Mouse (Mus musculus): ENCODE results near the gene Sugp2. TPM values are rescaled to one million over a fixed set of nuclear protein-coding genes. Genes with fewer than 3 reads are reported as not detected.

Gene Sugp2
- polyA plus RNA-seq, 1 experiment from 2014 or later: 7.3 TPM

DNA sequence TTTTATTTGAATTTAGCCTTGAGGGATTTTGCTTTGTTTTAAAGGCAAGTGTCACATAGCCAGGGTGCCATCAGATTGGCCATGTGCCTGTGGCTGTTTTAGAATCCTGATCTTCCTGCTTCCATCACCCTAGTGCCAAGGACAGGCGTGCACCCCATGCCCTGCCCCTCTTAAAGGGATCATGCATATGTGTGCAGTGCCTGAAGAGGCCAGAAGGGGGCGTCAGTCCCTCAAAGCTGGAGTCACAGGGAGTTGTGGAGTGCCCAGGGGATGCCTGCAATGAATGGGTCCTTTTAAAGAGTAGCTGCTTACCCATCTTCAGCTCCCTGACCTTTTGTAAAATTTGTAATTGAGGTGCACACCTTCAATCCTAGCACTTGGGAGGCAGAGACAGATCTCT, 75.3 kb downstream of the Sugp2 start:
- Histone ChIP-seq H3K4me3 (ENCODE audit: low read depth, low read length) (no peak overlapping the region), H3K9ac (replicated peaks) (no peak overlapping the region), H3K27me3 (ENCODE audit: insufficient read depth, low read length) (no peaks in the 10 kb centered on the region), H3K27ac (ENCODE audit: low read depth) (no peak overlapping the region), H3K4me1 (ENCODE audit: insufficient read depth) (no peaks in the 10 kb centered on the region), H3K9me3 (ENCODE audit: low read length) (no peaks in the 10 kb centered on the region), H3K4me2 (ENCODE audit: low read depth, low read length) (no peak overlapping the region), H3K36me3 (replicated peaks; ENCODE audit: insufficient read depth, low read length) (peaks cover 70% of the 10 kb centered on the region)
- WGBS (ENCODE audit: insufficient replicate concordance): 36% methylated on average over 2 of the region's 2 CpGs
- peak; percentile 53; the same call in 1 of the 2 replicates for ATAC-seq
- TF ChIP-seq CTCF (IDR thresholded peaks at IDR 0.05; ENCODE audit: low read depth) (peak; percentile 78), EP300 (IDR thresholded peaks at IDR 0.05; ENCODE audit: low read depth) (no peak)
- peak; percentile 60 for DNase-seq

DNA sequence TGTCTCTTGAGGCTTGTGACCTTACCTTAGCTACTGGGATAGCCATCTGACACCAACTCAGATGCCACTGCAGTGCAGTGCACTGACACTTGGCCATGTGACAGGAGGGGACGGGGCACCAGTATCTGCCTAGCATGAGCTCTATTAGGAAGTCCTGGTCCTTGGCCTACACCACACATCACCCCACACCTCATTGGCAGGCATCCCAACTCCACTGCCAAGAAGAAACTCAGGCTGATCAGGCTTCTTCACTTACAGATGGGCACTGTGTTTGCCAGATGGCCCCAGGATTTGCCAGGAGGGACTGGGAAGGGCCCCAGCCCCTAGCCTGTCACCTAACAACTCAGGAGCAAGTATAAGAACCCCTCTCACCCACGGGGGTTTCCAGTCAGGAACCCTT, 79.4 kb downstream of the Sugp2 start:
- ATAC-seq (no peak), DNase-seq (no peak)
- Histone ChIP-seq H3K36me3 (replicated peaks; ENCODE audit: insufficient read depth, low read length) (peaks cover 32% of the 10 kb centered on the region), H3K4me2 (ENCODE audit: low read depth, low read length) (no peak overlapping the region), H3K4me3 (ENCODE audit: low read depth, low read length) (no peak overlapping the region), H3K27ac (ENCODE audit: low read depth) (no peak overlapping the region), H3K9me3 (ENCODE audit: low read length) (no peaks in the 10 kb centered on the region), H3K9ac (replicated peaks) (no peak overlapping the region), H3K27me3 (ENCODE audit: insufficient read depth, low read length) (peaks cover 29% of the 10 kb centered on the region), H3K4me1 (ENCODE audit: insufficient read depth) (peaks cover 11% of the 10 kb centered on the region)
- WGBS (ENCODE audit: insufficient replicate concordance): 75% methylated on average over 2 of the region's 2 CpGs
- TF ChIP-seq EP300 (IDR thresholded peaks at IDR 0.05; ENCODE audit: low read depth) (no peak), CTCF (IDR thresholded peaks at IDR 0.05; ENCODE audit: low read depth) (no peak)

DNA sequence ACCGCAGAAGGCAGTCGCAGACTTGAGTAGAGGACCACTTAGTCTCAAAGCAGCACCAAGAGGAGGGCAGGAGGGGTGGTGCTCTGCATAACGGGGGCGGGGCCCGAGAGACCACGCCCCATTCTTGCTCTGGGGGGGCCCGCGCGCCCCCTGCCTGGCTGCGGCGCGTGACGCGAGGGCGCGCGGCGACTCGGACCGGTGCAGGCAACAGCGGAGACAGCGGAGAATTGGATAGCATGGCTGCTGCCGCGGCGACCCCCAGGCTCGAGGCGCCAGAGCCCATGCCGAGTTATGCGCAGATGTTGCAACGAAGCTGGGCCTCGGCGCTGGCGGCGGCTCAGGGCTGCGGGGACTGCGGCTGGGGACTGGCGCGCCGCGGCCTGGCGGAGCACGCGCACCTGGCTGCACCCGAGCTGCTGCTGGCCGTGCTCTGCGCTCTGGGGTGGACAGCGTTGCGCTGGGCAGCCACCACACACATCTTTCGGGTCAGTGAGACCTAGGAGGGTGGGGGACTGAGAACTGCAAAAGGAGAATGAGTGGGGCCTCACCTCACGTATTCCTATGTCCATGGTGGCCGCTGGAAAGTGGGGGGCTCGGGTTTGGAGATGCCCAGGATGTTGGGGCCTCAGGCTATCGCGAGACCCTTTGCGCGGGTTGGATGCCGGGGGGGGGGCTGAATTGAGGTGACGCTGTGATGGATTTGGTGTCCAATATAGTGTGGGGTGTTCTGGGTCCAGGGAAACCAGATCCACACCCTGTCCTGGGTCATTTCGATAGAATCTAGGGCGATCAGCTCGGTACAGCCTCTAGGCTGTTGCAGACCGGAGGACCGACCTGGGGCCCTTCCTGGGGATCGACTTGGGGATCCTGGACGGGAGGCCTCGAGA, 81.8 kb downstream of the Sugp2 start, which contains the start of gene Cers1:
Gene Cers1, plus strand, starts transcription at position 152 of the 887 bp plus-strand sequence.
- no peak within 1 kb of the TSS for H3K27ac ChIP-seq (ENCODE audit: low read depth)

DNA sequence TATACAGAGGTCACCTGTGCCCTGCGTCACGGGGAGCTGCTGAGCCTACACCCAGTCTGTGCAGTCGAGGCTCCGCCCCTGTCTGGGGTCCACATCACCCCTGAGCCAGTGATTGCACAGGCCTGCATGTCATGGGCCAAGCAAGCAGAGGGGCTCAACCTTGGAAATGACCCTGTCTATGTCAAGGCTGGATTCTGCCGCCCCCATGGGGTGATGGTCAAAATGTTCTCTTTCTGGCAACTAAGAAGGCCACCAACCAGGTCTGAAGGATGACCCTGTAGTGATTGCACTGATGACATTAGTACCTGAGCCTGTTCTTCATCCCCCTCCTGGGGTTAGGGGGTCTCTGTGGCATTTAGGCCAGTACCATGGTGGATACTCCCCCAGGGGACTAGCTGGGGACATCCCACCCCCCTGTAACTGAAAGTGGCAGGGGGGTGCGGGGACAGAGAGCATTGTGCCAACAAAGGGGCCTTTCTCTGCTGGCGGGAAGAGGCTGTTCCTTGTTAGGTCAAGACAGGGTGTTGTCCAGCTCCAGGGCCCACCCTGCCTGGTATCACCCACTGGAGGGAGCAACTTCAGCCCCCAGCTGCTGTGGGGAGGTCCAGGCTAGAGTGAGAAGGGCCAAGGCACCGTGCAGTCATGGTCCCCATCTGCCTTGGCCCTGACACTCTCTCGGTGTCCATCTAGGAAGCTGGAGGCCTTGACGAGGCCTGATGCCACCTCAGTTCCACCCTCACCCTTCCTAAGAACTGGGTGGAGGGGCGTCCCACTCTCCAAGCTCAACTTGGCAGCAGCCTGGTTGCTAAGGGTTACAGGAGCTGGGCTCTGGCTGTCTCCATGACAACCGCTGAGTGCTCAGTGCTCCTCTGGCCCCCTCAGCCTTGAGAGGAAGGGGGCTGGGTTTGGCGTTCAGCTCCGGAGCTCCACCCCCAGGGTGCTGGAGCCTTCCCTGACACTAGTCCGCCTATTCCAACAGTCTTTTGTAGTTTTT, 82.8 kb downstream of the Sugp2 start:
- H3K36me3 ChIP-seq (replicated peaks; ENCODE audit: insufficient read depth, low read length): peaks cover 14% of the 10 kb centered on the region; the same call in 1 of the 2 replicates
- H3K27me3 ChIP-seq (ENCODE audit: insufficient read depth, low read length): peaks cover 29% of the 10 kb centered on the region
- 27% methylated on average over 15 of the region's 15 CpGs for WGBS (ENCODE audit: insufficient replicate concordance)
- DNase-seq (no peak), ATAC-seq (0 out of 2 replicates have a peak, but pooled peaks have one; percentile 2)
- no peak overlapping the region for H3K9ac ChIP-seq (replicated peaks)
- H3K4me3 ChIP-seq (ENCODE audit: low read depth, low read length): no peak overlapping the region
- H3K4me1 ChIP-seq (ENCODE audit: insufficient read depth): peaks cover 11% of the 10 kb centered on the region
- TF ChIP-seq CTCF (IDR thresholded peaks at IDR 0.05; ENCODE audit: low read depth) (no peak), EP300 (IDR thresholded peaks at IDR 0.05; ENCODE audit: low read depth) (no peak)
- H3K4me2 ChIP-seq (ENCODE audit: low read depth, low read length): no peak overlapping the region
- H3K27ac ChIP-seq (ENCODE audit: low read depth): no peak overlapping the region
- H3K9me3 ChIP-seq (ENCODE audit: low read length): no peaks in the 10 kb centered on the region

More for the DNA sequence above, 81.8 kb downstream of the Sugp2 start, which contains the start of gene Cers1:
- Histone ChIP-seq H3K9me3 (ENCODE audit: low read length) (no peaks in the 10 kb centered on the region), H3K4me2 (ENCODE audit: low read depth, low read length) (peak within 1 kb of the TSS; percentile 79), H3K36me3 (replicated peaks; ENCODE audit: insufficient read depth, low read length) (peaks cover 15% of the 10 kb centered on the region; the same call in 1 of the 2 replicates), H3K27me3 (ENCODE audit: insufficient read depth, low read length) (peaks cover 29% of the 10 kb centered on the region), H3K4me3 (ENCODE audit: low read depth, low read length) (peak within 1 kb of the TSS; percentile 48), H3K9ac (replicated peaks) (no peak within 1 kb of the TSS), H3K4me1 (ENCODE audit: insufficient read depth) (peaks cover 11% of the 10 kb centered on the region)
- DNase-seq (peak; percentile 41), ATAC-seq (peak; percentile 49)
- TF ChIP-seq CTCF (IDR thresholded peaks at IDR 0.05; ENCODE audit: low read depth) (no peak), EP300 (IDR thresholded peaks at IDR 0.05; ENCODE audit: low read depth) (no peak)
- WGBS (ENCODE audit: insufficient replicate concordance): 5% methylated on average over 65 of the region's 66 CpGs

DNA sequence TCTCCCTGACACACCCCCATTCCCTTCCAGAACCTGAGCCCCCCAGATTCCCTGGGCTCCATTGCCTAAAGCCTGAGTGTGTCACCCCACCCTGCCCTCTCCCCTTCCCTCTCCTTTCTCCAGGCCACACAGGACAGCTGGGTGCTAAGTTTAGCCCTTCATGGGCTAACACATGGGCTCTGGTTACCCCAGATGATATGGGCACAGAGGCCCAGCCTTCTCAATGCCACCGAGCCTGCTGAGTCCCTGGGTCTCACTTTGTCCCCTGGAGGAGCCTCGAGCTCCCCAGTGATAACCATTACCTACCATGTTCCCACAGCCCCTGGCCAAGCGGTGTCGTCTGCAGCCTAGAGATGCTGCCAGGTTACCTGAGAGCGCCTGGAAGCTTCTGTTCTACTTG, 83.8 kb downstream of the Sugp2 start:
- Histone ChIP-seq H3K4me2 (ENCODE audit: low read depth, low read length) (no peak overlapping the region), H3K4me1 (ENCODE audit: insufficient read depth) (peaks cover 11% of the 10 kb centered on the region), H3K4me3 (ENCODE audit: low read depth, low read length) (no peak overlapping the region), H3K9ac (replicated peaks) (no peak overlapping the region), H3K36me3 (replicated peaks; ENCODE audit: insufficient read depth, low read length) (peaks cover 8% of the 10 kb centered on the region; the same call in 1 of the 2 replicates), H3K27me3 (ENCODE audit: insufficient read depth, low read length) (peaks cover 29% of the 10 kb centered on the region), H3K9me3 (ENCODE audit: low read length) (no peaks in the 10 kb centered on the region), H3K27ac (ENCODE audit: low read depth) (no peak overlapping the region)
- TF ChIP-seq EP300 (IDR thresholded peaks at IDR 0.05; ENCODE audit: low read depth) (no peak), CTCF (IDR thresholded peaks at IDR 0.05; ENCODE audit: low read depth) (no peak)
- no peak for DNase-seq
- 78% methylated on average over 5 of the region's 5 CpGs for WGBS (ENCODE audit: insufficient replicate concordance)
- ATAC-seq: no peak

All from liver, postnatal 0 days (tissue).